In genomic region chr17:5642918-5643721, GRCm38 (mm10) we compare ENCODE assay signal across 10 mouse cellular contexts.
DNase-seq lines count a peak whose midpoint lies in the region; ATAC-seq and TF ChIP-seq lines count a peak whose summit lies in the region.
"Had no signal": no experiment of that assay in that cellular context is flagged by ENCODE, and none has a peak within 500 bp of the region (broad histone marks: within the 10 kb centered on the region; RNA-seq: fewer than 3 reads in every experiment).

No protein-coding gene starts in this region.

- intact Hi-C loops in gastrocnemius, postnatal 36 days (cut with DNase I): no loop called here

- peak; percentile 9 for DNase-seq in NIH3T3 (ENCODE audit: low read depth)
- peak; percentile 77 to 78 for DNase-seq in cerebellum, adult 18-20 months
- peak; percentile 34 to 49 for DNase-seq in gastrocnemius, postnatal 36 days
- DNase-seq in lung, embryonic 14.5 days: peak; percentile 34
- DNase-seq in adrenal gland, adult 18-20 months (ENCODE audit: low spot score in 2 of 2): no peak
- DNase-seq in liver, embryonic 11.5 days (ENCODE audit: low spot score): no peak
- DNase-seq in spleen, postnatal 36 days (ENCODE audit: low spot score in 2 of 2): no peak

- H3K27ac ChIP-seq in lung, embryonic 14.5 days (ENCODE audit: low read depth): no peak overlapping the region
- no peak overlapping the region for H3K27ac ChIP-seq in intestine, postnatal 0 days (ENCODE audit: low read depth, low read length)
- no peak overlapping the region for H3K27ac ChIP-seq in liver, embryonic 11.5 days (ENCODE audit: low read depth, low read length)
- H3K27ac ChIP-seq: embryonic facial prominence, embryonic 13.5 days had no signal

- no peak overlapping the region for H3K9ac ChIP-seq in lung, embryonic 14.5 days
- H3K9ac ChIP-seq in intestine, postnatal 0 days (ENCODE audit: low read depth, low read length): no peak overlapping the region
- no peak overlapping the region for H3K9ac ChIP-seq in liver, embryonic 11.5 days (ENCODE audit: low read depth, low read length)
- H3K9ac ChIP-seq: embryonic facial prominence, embryonic 13.5 days had no signal

- no peak for TF ChIP-seq CTCF in lung, embryonic 14.5 days (IDR thresholded peaks at IDR 0.05; ENCODE audit: low read depth)
- no peak for TF ChIP-seq CTCF in intestine, postnatal 0 days (IDR thresholded peaks at IDR 0.05; ENCODE audit: low read depth)

- H3K4me3 ChIP-seq in lung, embryonic 14.5 days (ENCODE audit: low read depth, low read length): no peak overlapping the region
- no peak overlapping the region for H3K4me3 ChIP-seq in intestine, postnatal 0 days (ENCODE audit: low read depth, low read length)
- H3K4me3 ChIP-seq in liver, embryonic 11.5 days (ENCODE audit: low read depth, low read length): no peak overlapping the region
- H3K4me3 ChIP-seq: embryonic facial prominence, embryonic 13.5 days had no signal

- no peaks in the 10 kb centered on the region for H3K4me1 ChIP-seq in lung, embryonic 14.5 days (ENCODE audit: insufficient read depth)
- H3K4me1 ChIP-seq in intestine, postnatal 0 days (replicated peaks; ENCODE audit: control insufficient read depth, insufficient read depth, low read length): no peaks in the 10 kb centered on the region
- no peaks in the 10 kb centered on the region for H3K4me1 ChIP-seq in liver, embryonic 11.5 days (replicated peaks; ENCODE audit: control insufficient read depth, insufficient read depth, low read length)
- H3K4me1 ChIP-seq: embryonic facial prominence, embryonic 13.5 days had no signal

- ATAC-seq in lung, embryonic 14.5 days (ENCODE audit: insufficient read depth): no peak; the same call in 1 of the 2 replicates
- no peak for ATAC-seq in intestine, postnatal 0 days
- no peak for ATAC-seq in liver, embryonic 11.5 days (replicated peaks; ENCODE audit: low FRiP score)
- ATAC-seq: Patski had no signal

- WGBS in lung, embryonic 14.5 days: 47% methylated on average over 15 of the region's 15 CpGs
- 61% methylated on average over 15 of the region's 15 CpGs for WGBS in intestine, postnatal 0 days
- 86% methylated on average over 15 of the region's 15 CpGs for WGBS in liver, embryonic 11.5 days

- H3K27me3 ChIP-seq in lung, embryonic 14.5 days (ENCODE audit: insufficient read depth, low read length): no peaks in the 10 kb centered on the region
- H3K27me3 ChIP-seq in intestine, postnatal 0 days (replicated peaks; ENCODE audit: control insufficient read depth, insufficient read depth, low read length): no peaks in the 10 kb centered on the region; the same call in 1 of the 2 replicates
- no peaks in the 10 kb centered on the region for H3K27me3 ChIP-seq in liver, embryonic 11.5 days (replicated peaks; ENCODE audit: control insufficient read depth, insufficient read depth, low read length)
- H3K27me3 ChIP-seq: embryonic facial prominence, embryonic 13.5 days; Patski had no signal

- no peaks in the 10 kb centered on the region for H3K36me3 ChIP-seq in lung, embryonic 14.5 days (ENCODE audit: insufficient read depth)
- H3K36me3 ChIP-seq in intestine, postnatal 0 days (ENCODE audit: control insufficient read depth, insufficient read depth): no peaks in the 10 kb centered on the region
- H3K36me3 ChIP-seq in liver, embryonic 11.5 days (ENCODE audit: control insufficient read depth, insufficient read depth, low read length): no peaks in the 10 kb centered on the region
- H3K36me3 ChIP-seq: embryonic facial prominence, embryonic 13.5 days had no signal

- H3K9me3 ChIP-seq in lung, embryonic 14.5 days (ENCODE audit: low read depth, low read length): no peaks in the 10 kb centered on the region
- no peaks in the 10 kb centered on the region for H3K9me3 ChIP-seq in intestine, postnatal 0 days (ENCODE audit: control insufficient read depth)
- no peaks in the 10 kb centered on the region for H3K9me3 ChIP-seq in liver, embryonic 11.5 days (ENCODE audit: control insufficient read depth, low read length)
- H3K9me3 ChIP-seq: embryonic facial prominence, embryonic 13.5 days had no signal

- H3K4me2 ChIP-seq in lung, embryonic 14.5 days: no peak overlapping the region
- H3K4me2 ChIP-seq in intestine, postnatal 0 days (replicated peaks; ENCODE audit: low read depth): no peak overlapping the region
- no peak overlapping the region for H3K4me2 ChIP-seq in liver, embryonic 11.5 days
- H3K4me2 ChIP-seq: embryonic facial prominence, embryonic 13.5 days had no signal

Comparison
In these comparisons a context has a peak if more than half of its experiments do, and no peak if none do; other contexts are left out.
1. DNase-seq: peak in NIH3T3 (single experiment), cerebellum, adult 18-20 months (2 of 2), gastrocnemius, postnatal 36 days (2 of 2) and lung, embryonic 14.5 days (single experiment); none in adrenal gland, adult 18-20 months (0 of 2), liver, embryonic 11.5 days (single experiment) and spleen, postnatal 36 days (0 of 2).